8 mouse cellular contexts compared by ENCODE assay signal in genomic region chr12:76531986-76532925, GRCm38 (mm10). TPM values are rescaled to one million over a fixed set of nuclear protein-coding genes. Genes with fewer than 3 reads are reported as not detected.
A peak's percentile ranks its signal among the peaks of the same experiment; 100 is the strongest.
DNase-seq lines count a peak whose midpoint lies in the region; ATAC-seq and TF ChIP-seq lines count a peak whose summit lies in the region.

No protein-coding gene starts in this region.

- peak overlapping the region; percentile 91 for H3K4me2 ChIP-seq in lung, postnatal 0 days (replicated peaks; ENCODE audit: low read depth, low read length)
- H3K4me2 ChIP-seq in forebrain, embryonic 12.5 days = peak overlapping the region; percentile 97
- H3K4me2 ChIP-seq in neural tube, embryonic 15.5 days = peak overlapping the region; percentile 99

- ATAC-seq in lung, postnatal 0 days = no peak
- no peak for ATAC-seq in forebrain, embryonic 12.5 days (ENCODE audit: low FRiP score)
- no peak for ATAC-seq in neural tube, embryonic 15.5 days (ENCODE audit: low FRiP score)
- ATAC-seq in inflammation-experienced regulatory T-cells, adult 6 months = no peak

- no peak for TF ChIP-seq CTCF in lung, postnatal 0 days (IDR thresholded peaks at IDR 0.05)
- no peak for TF ChIP-seq CTCF in lung, adult 2 months (IDR thresholded peaks at IDR 0.05; ENCODE audit: insufficient read depth, low read length)

- no peaks in the 10 kb centered on the region for H3K9me3 ChIP-seq in lung, postnatal 0 days (ENCODE audit: low read length)
- no peaks in the 10 kb centered on the region for H3K9me3 ChIP-seq in forebrain, embryonic 12.5 days
- H3K9me3 ChIP-seq in neural tube, embryonic 15.5 days (replicated peaks) = no peaks in the 10 kb centered on the region

- no peak overlapping the region for H3K9ac ChIP-seq in lung, postnatal 0 days (replicated peaks; ENCODE audit: low read depth)
- H3K9ac ChIP-seq in forebrain, embryonic 12.5 days = peak overlapping the region; percentile 61; the same call in 1 of the 2 replicates
- no peak overlapping the region for H3K9ac ChIP-seq in neural tube, embryonic 15.5 days (replicated peaks)

- H3K27me3 ChIP-seq in lung, postnatal 0 days (replicated peaks; ENCODE audit: insufficient read depth, low read length) = peaks cover 24% of the 10 kb centered on the region
- H3K27me3 ChIP-seq in forebrain, embryonic 12.5 days = peaks cover 80% of the 10 kb centered on the region
- peaks cover 69% of the 10 kb centered on the region for H3K27me3 ChIP-seq in neural tube, embryonic 15.5 days (replicated peaks)

- H3K36me3 ChIP-seq in lung, postnatal 0 days (ENCODE audit: insufficient read depth, low read length) = no peaks in the 10 kb centered on the region
- no peaks in the 10 kb centered on the region for H3K36me3 ChIP-seq in forebrain, embryonic 12.5 days (replicated peaks)
- H3K36me3 ChIP-seq in neural tube, embryonic 15.5 days = no peaks in the 10 kb centered on the region

- H3K27ac ChIP-seq in lung, postnatal 0 days (ENCODE audit: low read length) = no peak overlapping the region
- no peak overlapping the region for H3K27ac ChIP-seq in forebrain, embryonic 12.5 days
- H3K27ac ChIP-seq in neural tube, embryonic 15.5 days (replicated peaks) = no peak overlapping the region

- WGBS in lung, postnatal 0 days = 11% methylated on average over 19 of the region's 19 CpGs
- 26% methylated on average over 19 of the region's 19 CpGs for WGBS in lung, adult 2 months
- WGBS in forebrain, embryonic 12.5 days = 2% methylated on average over 19 of the region's 19 CpGs
- WGBS in neural tube, embryonic 15.5 days = 4% methylated on average over 19 of the region's 19 CpGs

- no peak for TF ChIP-seq EP300 in lung, postnatal 0 days (IDR thresholded peaks at IDR 0.05)

- peaks cover 13% of the 10 kb centered on the region for H3K4me1 ChIP-seq in lung, postnatal 0 days (ENCODE audit: insufficient read depth, low read depth, low read length)
- peaks cover 2% of the 10 kb centered on the region; the same call in 1 of the 2 replicates for H3K4me1 ChIP-seq in lung, adult 2 months (ENCODE audit: control insufficient read depth, insufficient read depth, low read length)
- peaks cover 18% of the 10 kb centered on the region for H3K4me1 ChIP-seq in forebrain, embryonic 12.5 days
- peaks cover 22% of the 10 kb centered on the region for H3K4me1 ChIP-seq in neural tube, embryonic 15.5 days

- TF ChIP-seq POLR2A in lung, adult 2 months (IDR thresholded peaks at IDR 0.05; ENCODE audit: borderline replicate concordance, extremely low read depth, low read depth, low read length) = no peak

- H3K4me3 ChIP-seq in lung, postnatal 0 days (ENCODE audit: low read depth, low read length) = peak overlapping the region; percentile 69
- no peak overlapping the region for H3K4me3 ChIP-seq in lung, adult 2 months (replicated peaks; ENCODE audit: extremely low read depth, low read depth, low read length)
- peak overlapping the region; percentile 63 for H3K4me3 ChIP-seq in forebrain, embryonic 12.5 days (replicated peaks)
- H3K4me3 ChIP-seq in neural tube, embryonic 15.5 days (replicated peaks) = peak overlapping the region; percentile 55

- DNase-seq in lung, postnatal 0 days (ENCODE audit: low spot score) = no peak
- DNase-seq in lung, adult 2 months = no peak
- DNase-seq in kidney, postnatal 14 days = peak; percentile 80
- no peak for DNase-seq in B cell, adult 2 months
- DNase-seq in right cerebral cortex, postnatal 36 days (ENCODE audit: low spot score in 2 of 2) = no peak

RNA-seq across cellular contexts. Expression of gene Plekhg3, which starts 1.6 kb away (rescaled TPM):
- 2.1 and 2.9 TPM in 2 replicates for polyA plus RNA-seq in lung, postnatal 0 days (2015; fragmentation: Nextera tagmentation; extraction: Ambion mirVana)
- polyA plus RNA-seq in lung, adult 2 months (2012; rRNA removed) = 19.5 and 20.4 TPM in 2 replicates
- 1.0 TPM in 2 replicates for polyA plus RNA-seq in forebrain, embryonic 12.5 days (2016; fragmentation: Nextera tagmentation; extraction: Ambion mirVana)
- 1.1 and 3.6 TPM in 2 replicates for polyA plus RNA-seq in neural tube, embryonic 15.5 days (2015; fragmentation: Nextera tagmentation; extraction: Ambion mirVana)
- 1 to 10 TPM; 1.9 to 3.5 (median 2.9) TPM for polyA plus RNA-seq in inflammation-experienced regulatory T-cells, adult 6 months (2017; shearing (Covaris generic))
